Mouse (Mus musculus): Measurements from ENCODE around the gene Pla2g16.

GRCm38 (mm10) chr19:7583101-7583500 is 25.8 kb downstream of the Pla2g16 start:
- no peak for TF ChIP-seq POLR2A (IDR thresholded peaks at IDR 0.05; ENCODE audit: extremely low read depth, insufficient read depth, low read length)
- TF ChIP-seq CTCF (IDR thresholded peaks at IDR 0.05; ENCODE audit: extremely low read depth, insufficient read depth, low read length): no peak
